ENCODE assay signal across 23 mouse cellular contexts in genomic region chr9:94838479-94839031, GRCm38 (mm10).
DNase-seq lines count a peak whose midpoint lies in the region; ATAC-seq and TF ChIP-seq lines count a peak whose summit lies in the region.
"Had no signal": no experiment of that assay in that cellular context is flagged by ENCODE, and none has a peak within 500 bp of the region (broad histone marks: within the 10 kb centered on the region; RNA-seq: fewer than 3 reads in every experiment).

No protein-coding gene starts in this region.

- H3K4me3 ChIP-seq in hindbrain, embryonic 13.5 days, result no peak overlapping the region
- no peak overlapping the region for H3K4me3 ChIP-seq in hindbrain, postnatal 0 days (ENCODE audit: low read length)
- H3K4me3 ChIP-seq in forebrain, embryonic 16.5 days (replicated peaks; ENCODE audit: low read length), result no peak overlapping the region
- no peak overlapping the region for H3K4me3 ChIP-seq in midbrain, embryonic 16.5 days (ENCODE audit: low read depth, low read length)
- H3K4me3 ChIP-seq: limb, embryonic 10.5 days; stomach, embryonic 15.5 days had no signal

- peaks cover 11% of the 10 kb centered on the region for H3K4me1 ChIP-seq in hindbrain, embryonic 13.5 days (replicated peaks)
- no peaks in the 10 kb centered on the region for H3K4me1 ChIP-seq in hindbrain, postnatal 0 days (ENCODE audit: insufficient read depth, low read length)
- peaks cover 29% of the 10 kb centered on the region for H3K4me1 ChIP-seq in forebrain, embryonic 16.5 days (replicated peaks; ENCODE audit: control insufficient read depth, insufficient read depth, low read length)
- H3K4me1 ChIP-seq in midbrain, embryonic 16.5 days (ENCODE audit: control insufficient read depth, insufficient read depth, low read length), result peaks cover 22% of the 10 kb centered on the region
- H3K4me1 ChIP-seq: limb, embryonic 10.5 days; stomach, embryonic 15.5 days had no signal

- no peaks in the 10 kb centered on the region for H3K36me3 ChIP-seq in hindbrain, embryonic 13.5 days
- H3K36me3 ChIP-seq in hindbrain, postnatal 0 days (ENCODE audit: insufficient read depth, low read length), result no peaks in the 10 kb centered on the region
- H3K36me3 ChIP-seq in forebrain, embryonic 16.5 days (ENCODE audit: control insufficient read depth, insufficient read depth), result no peaks in the 10 kb centered on the region
- H3K36me3 ChIP-seq in midbrain, embryonic 16.5 days (ENCODE audit: control insufficient read depth, insufficient read depth, low read length), result no peaks in the 10 kb centered on the region
- H3K36me3 ChIP-seq: limb, embryonic 10.5 days; stomach, embryonic 15.5 days had no signal

- ATAC-seq in hindbrain, embryonic 13.5 days (ENCODE audit: low FRiP score), result peak; percentile 29; the same call in 1 of the 2 replicates
- no peak for ATAC-seq in hindbrain, postnatal 0 days
- 0 out of 2 replicates have a peak, but pooled peaks have one; percentile 9 for ATAC-seq in forebrain, embryonic 16.5 days
- ATAC-seq in midbrain, embryonic 16.5 days, result peak; percentile 37; the same call in 1 of the 2 replicates
- ATAC-seq: activated CD4-positive, CD25-positive, alpha-beta regulatory T cell, adult 4 months; inflammation-experienced regulatory T-cells, adult 6 months had no signal

- DNase-seq in hindbrain, postnatal 0 days (ENCODE audit: low spot score), result no peak
- peak; percentile 35 for DNase-seq in brain, adult 2 months (ENCODE audit: low read depth, low spot score)
- no peak for DNase-seq in embryo, embryonic 10 days (ENCODE audit: low spot score)
- no peak for DNase-seq in cerebellum, postnatal 25 days
- DNase-seq in adrenal gland, postnatal 4 days (ENCODE audit: low spot score in 2 of 2), result no peak
- DNase-seq: adrenal gland, postnatal 25 days; B cell, adult 2 months; cerebellum, adult 9-10 months; gastrocnemius, postnatal 10 days; heart, adult 18-20 months; kidney, adult 8-10 months; kidney, postnatal 4 days; lung, adult 2 months; lung, postnatal 36 days; right cerebral cortex, postnatal 14 days had no signal

- no peak overlapping the region for H3K27ac ChIP-seq in hindbrain, embryonic 13.5 days
- H3K27ac ChIP-seq in hindbrain, postnatal 0 days, result no peak overlapping the region
- H3K27ac ChIP-seq in forebrain, embryonic 16.5 days (ENCODE audit: low read length), result no peak overlapping the region; the same call in 1 of the 2 replicates
- H3K27ac ChIP-seq in midbrain, embryonic 16.5 days (ENCODE audit: low read length), result peak overlapping the region; percentile 70
- H3K27ac ChIP-seq: limb, embryonic 10.5 days; stomach, embryonic 15.5 days had no signal

- no peaks in the 10 kb centered on the region for H3K27me3 ChIP-seq in hindbrain, embryonic 13.5 days
- no peaks in the 10 kb centered on the region for H3K27me3 ChIP-seq in hindbrain, postnatal 0 days (ENCODE audit: insufficient read depth, low read length)
- H3K27me3 ChIP-seq in forebrain, embryonic 16.5 days (replicated peaks; ENCODE audit: control insufficient read depth, insufficient read depth, low read length), result no peaks in the 10 kb centered on the region
- no peaks in the 10 kb centered on the region for H3K27me3 ChIP-seq in midbrain, embryonic 16.5 days (ENCODE audit: control insufficient read depth, insufficient read depth, low read depth, low read length)
- H3K27me3 ChIP-seq: stomach, embryonic 15.5 days had no signal

- TF ChIP-seq CTCF in hindbrain, postnatal 0 days (IDR thresholded peaks at IDR 0.05; ENCODE audit: low read depth), result no peak

- H3K9me3 ChIP-seq in hindbrain, embryonic 13.5 days, result no peaks in the 10 kb centered on the region
- no peaks in the 10 kb centered on the region for H3K9me3 ChIP-seq in hindbrain, postnatal 0 days (ENCODE audit: low read length)
- no peaks in the 10 kb centered on the region for H3K9me3 ChIP-seq in forebrain, embryonic 16.5 days (ENCODE audit: control insufficient read depth, low read length)
- no peaks in the 10 kb centered on the region for H3K9me3 ChIP-seq in midbrain, embryonic 16.5 days (replicated peaks; ENCODE audit: control insufficient read depth, low read length, poor library complexity, severe bottlenecking)
- H3K9me3 ChIP-seq: limb, embryonic 10.5 days; stomach, embryonic 15.5 days had no signal

- H3K9ac ChIP-seq in hindbrain, embryonic 13.5 days, result no peak overlapping the region
- H3K9ac ChIP-seq in hindbrain, postnatal 0 days (replicated peaks; ENCODE audit: low read length), result no peak overlapping the region
- no peak overlapping the region for H3K9ac ChIP-seq in forebrain, embryonic 16.5 days (replicated peaks; ENCODE audit: low read depth, low read length)
- H3K9ac ChIP-seq in midbrain, embryonic 16.5 days (ENCODE audit: low read depth, low read length), result 0 out of 2 replicates have a peak overlapping the region, but pooled peaks have one; percentile 20
- H3K9ac ChIP-seq: stomach, embryonic 15.5 days had no signal

- H3K4me2 ChIP-seq in hindbrain, embryonic 13.5 days, result 0 out of 2 replicates have a peak overlapping the region, but pooled peaks have one; percentile 29
- H3K4me2 ChIP-seq in hindbrain, postnatal 0 days (ENCODE audit: low read depth, low read length), result no peak overlapping the region
- H3K4me2 ChIP-seq in forebrain, embryonic 16.5 days (ENCODE audit: low read length), result 0 out of 2 replicates have a peak overlapping the region, but pooled peaks have one; percentile 10
- peak overlapping the region; percentile 14; the same call in 1 of the 2 replicates for H3K4me2 ChIP-seq in midbrain, embryonic 16.5 days (ENCODE audit: low read length)
- H3K4me2 ChIP-seq: liver, embryonic 11.5 days; stomach, embryonic 15.5 days had no signal

- 44% methylated on average over 8 of the region's 8 CpGs for WGBS in hindbrain, embryonic 13.5 days
- 39% methylated on average over 8 of the region's 8 CpGs for WGBS in hindbrain, postnatal 0 days
- whole genome bisulfite sequencing in forebrain, embryonic 16.5 days, result 29% methylated on average over 8 of the region's 8 CpGs
- WGBS in midbrain, embryonic 16.5 days, result 36% methylated on average over 8 of the region's 8 CpGs
